Mouse (Mus musculus) G1E (cell line): Measurements from ENCODE around the gene Ednra.

Experiments
- CTCF ChIP-seq: IDR thresholded peaks from 2 replicates; pipeline ENCODE4 v1.5.1; 2012; ENCODE audit warnings: low read depth, low read length, inconsistent platforms, mixed read lengths
- GATA1 ChIP-seq: IDR thresholded peaks from 2 replicates; pipeline ENCODE4 v1.6.1; 2012; ENCODE audit warnings: borderline replicate concordance, low read length, inconsistent platforms, mixed read lengths

DNA sequence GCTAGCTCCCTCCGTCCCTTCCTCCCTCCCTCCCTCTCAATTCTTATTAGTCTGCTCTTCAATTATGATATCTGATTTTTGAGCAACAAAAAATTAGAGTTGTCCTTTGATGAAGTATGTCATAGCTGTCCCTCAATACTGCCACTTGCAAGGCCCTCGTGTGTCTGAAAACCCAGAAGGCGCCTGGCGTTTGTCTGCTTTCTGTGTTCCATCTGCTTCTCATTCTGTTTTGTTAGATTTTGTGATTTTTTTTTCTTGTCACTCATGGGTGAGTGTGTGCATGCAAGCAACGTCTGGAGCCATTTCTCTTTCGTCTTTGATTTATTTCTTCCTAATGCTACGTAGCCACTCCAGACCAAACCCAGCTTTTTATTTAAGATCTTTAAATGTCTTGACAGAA is 9.8 kb downstream of the Ednra start:
- TF ChIP-seq CTCF: no peak
- no peak for TF ChIP-seq GATA1
